Mouse (Mus musculus) CH12F3 (cell line): ENCODE measurements at regions not wholly inside any gene's neighbourhood (a gene's known extent, or its start where the extent isn't known, plus 50 kb on each side); places are given as distances from the start of the nearest gene placed in this dataset.

ENCODE experiments used
- in situ Hi-C: fragments of 300-500 bp; cut with MboI; formaldehyde crosslinking; loops from 2 replicates; pipeline ENCODE4 v1.14.3; 2020; ENCODE audit warnings: low sequenced_read_pairs

GRCm38 (mm10) chr5:101020784-101021183, 175.3 kb downstream of the Gpat3 start:
- in situ Hi-C loops = loop anchor here (10.0 kb wide), 1 partner anchor 264 kb away; no protein-coding TSS in a partner anchor

- in situ Hi-C loops = no loop called here
Measured at GRCm38 (mm10) chr5:101013844-101014243, 168.3 kb downstream of the Gpat3 start.

- in situ Hi-C loops = no loop called here
Measured at GRCm38 (mm10) chr5:101005216-101005615, 159.7 kb downstream of the Gpat3 start.

- in situ Hi-C loops = no loop called here
Measured at GRCm38 (mm10) chr5:101000436-101000835, 154.9 kb downstream of the Gpat3 start.

GRCm38 (mm10) chr5:100992365-100992764, 146.9 kb downstream of the Gpat3 start:
- in situ Hi-C loops = no loop called here

- in situ Hi-C loops = no loop called here
Measured at GRCm38 (mm10) chr5:100991626-100992025, 146.1 kb downstream of the Gpat3 start.

GRCm38 (mm10) chr5:100982573-100982936, 137.0 kb downstream of the Gpat3 start:
- in situ Hi-C loops = no loop called here

- in situ Hi-C loops = no loop called here
Measured at GRCm38 (mm10) chr5:100981849-100982572, 136.5 kb downstream of the Gpat3 start.

- in situ Hi-C loops = no loop called here
Measured at GRCm38 (mm10) chr5:100976736-100977135, 131.2 kb downstream of the Gpat3 start.

- in situ Hi-C loops = no loop called here
Measured at GRCm38 (mm10) chr5:100951210-100951609, 105.7 kb downstream of the Gpat3 start.
